Mouse (Mus musculus): ENCODE data around the gene Tspan5.

The Tspan5 gene

GRCm38 (mm10) chr3:138955220-138955619 is 213.2 kb downstream of the Tspan5 start:
- no peak for DNase-seq
